Mouse (Mus musculus) layer of hippocampus, adult 2 months (tissue): ENCODE data around the gene Gm9821. TPM values are rescaled to one million over a fixed set of nuclear protein-coding genes. Genes with fewer than 3 reads are reported as not detected.

ENCODE experiments used
- DNase-seq, 2 experiments: peaks; one replicate each; pipeline ENCODE4 v3.0.0; 2022; ENCODE audit warnings: low spot score in 2 of 2
- H3K27ac ChIP-seq: fragments of 200-600 bp; 2 replicates; pipeline ENCODE4 v1.8.1; 2022
- H3K4me3 ChIP-seq: fragments of 200-600 bp; 2 replicates; pipeline ENCODE4 v1.8.1; 2022; ENCODE audit warnings: mild to moderate bottlenecking
- CTCF ChIP-seq: fragments of 200-600 bp; conservative IDR thresholded peaks from 2 replicates; pipeline ENCODE4 v1.8.1; 2022; ENCODE audit warnings: antibody characterized with exemption, mild to moderate bottlenecking, moderate library complexity
- total RNA-seq, 2 experiments: library from RNA; stranded (reverse); gene quantifications; 2 replicates each; pipeline ENCODE4 v1.2.3; 2021

The Gm9821 gene
- total RNA-seq, 2 experiments from 2014 or later, result not detected

DNA sequence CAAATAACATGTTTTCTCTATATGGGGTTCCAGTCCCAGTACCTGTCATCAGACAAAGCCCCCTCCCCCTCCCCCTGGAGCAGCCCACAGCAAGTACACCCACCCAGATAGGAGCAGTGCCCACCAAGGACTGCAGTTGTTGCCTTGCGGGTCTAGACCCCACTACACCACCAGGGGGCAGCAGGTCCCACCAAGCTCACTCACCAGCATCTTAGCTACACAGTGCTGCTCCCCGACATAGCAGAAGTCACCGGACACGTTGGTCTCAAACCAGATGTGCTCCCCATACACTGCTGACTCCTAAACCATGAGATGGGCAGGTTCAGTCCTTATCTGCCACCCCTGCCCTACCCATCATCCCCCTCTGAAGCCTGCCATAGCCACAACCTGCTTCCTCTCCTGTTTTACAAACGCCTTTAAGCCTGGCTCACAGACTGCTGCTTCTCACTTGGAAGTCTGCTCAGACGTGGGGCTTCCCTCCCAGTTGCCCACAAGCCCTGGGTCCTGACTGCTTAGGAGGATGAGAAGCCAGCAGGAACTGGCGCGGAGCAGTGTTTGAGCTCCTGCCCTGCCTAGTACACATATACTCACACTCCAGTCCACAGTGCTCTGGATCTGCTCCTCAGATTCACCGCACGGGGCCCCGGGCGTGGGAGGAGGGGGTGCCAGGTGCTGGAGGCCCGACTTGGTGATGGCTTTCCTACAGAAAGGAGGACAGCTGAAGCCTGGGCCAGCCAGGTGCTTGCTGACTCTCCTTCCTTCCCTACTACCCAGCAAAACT lies 1.1 kb upstream of the Gm9821 start:
- peak; percentile 80 to 87 for DNase-seq
- Histone ChIP-seq H3K4me3 (peak overlapping the region; percentile 12; the same call in 1 of the 2 replicates), H3K27ac (peak overlapping the region; percentile 93; the same call in 1 of the 2 replicates)
- TF ChIP-seq CTCF, result peak; percentile 90

- no peak for TF ChIP-seq CTCF
- H3K4me3 ChIP-seq, result no peak overlapping the region
- peak overlapping the region; percentile 93 for H3K27ac ChIP-seq
- DNase-seq, result no peak
Observed at GRCm38 (mm10) chr2:91946836-91947235, 1.3 kb downstream of the Gm9821 start.

DNA sequence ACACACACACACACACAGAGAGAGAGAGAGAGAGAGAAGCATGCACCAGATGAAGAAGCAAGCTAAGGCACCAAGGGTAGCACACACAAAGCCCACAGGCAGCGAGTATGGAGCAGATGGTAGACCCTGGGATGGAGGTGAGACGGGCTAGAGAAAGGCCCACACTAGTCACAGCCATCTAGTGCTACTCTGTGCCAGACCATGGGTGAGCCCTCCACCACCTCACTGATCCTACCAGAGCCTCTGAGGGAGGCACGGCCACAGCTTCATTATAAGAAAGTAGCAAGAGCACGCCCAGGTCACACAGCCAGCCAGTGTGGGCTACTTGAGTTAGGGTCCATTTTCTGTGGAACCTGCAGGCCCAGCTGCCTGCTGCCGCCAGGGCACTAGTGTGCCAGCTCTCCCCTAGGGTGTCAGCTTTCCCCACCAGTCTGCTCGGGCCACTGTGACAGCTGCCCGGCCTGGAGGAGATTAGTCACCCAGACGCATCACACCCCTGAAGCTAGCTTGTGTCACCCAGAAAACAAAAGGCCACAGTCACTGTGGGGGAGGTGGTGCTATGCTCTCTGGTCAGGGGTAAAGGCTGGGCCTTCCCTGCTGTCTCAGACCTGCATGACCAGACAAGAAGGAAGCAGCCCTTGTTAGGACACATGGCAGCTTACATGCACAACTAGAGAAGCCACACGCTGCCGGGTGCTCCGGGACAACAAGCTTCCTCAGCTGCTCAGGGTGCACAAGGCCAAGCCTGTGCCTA lies 2.1 kb downstream of the Gm9821 start:
- H3K27ac ChIP-seq, result peak overlapping the region; percentile 93
- DNase-seq, result no peak
- no peak for TF ChIP-seq CTCF
- H3K4me3 ChIP-seq, result peak overlapping the region; percentile 19

- no peak for TF ChIP-seq CTCF
- Histone ChIP-seq H3K27ac (peak overlapping the region; percentile 93), H3K4me3 (peak overlapping the region; percentile 19)
- DNase-seq, result no peak
Observed at GRCm38 (mm10) chr2:91948151-91948509, 2.6 kb downstream of the Gm9821 start.

GRCm38 (mm10) chr2:91948792-91949241 lies 3.3 kb downstream of the Gm9821 start:
- H3K27ac ChIP-seq, result peak overlapping the region; percentile 93
- no peak overlapping the region for H3K4me3 ChIP-seq
- no peak for TF ChIP-seq CTCF
- DNase-seq, result no peak

DNA sequence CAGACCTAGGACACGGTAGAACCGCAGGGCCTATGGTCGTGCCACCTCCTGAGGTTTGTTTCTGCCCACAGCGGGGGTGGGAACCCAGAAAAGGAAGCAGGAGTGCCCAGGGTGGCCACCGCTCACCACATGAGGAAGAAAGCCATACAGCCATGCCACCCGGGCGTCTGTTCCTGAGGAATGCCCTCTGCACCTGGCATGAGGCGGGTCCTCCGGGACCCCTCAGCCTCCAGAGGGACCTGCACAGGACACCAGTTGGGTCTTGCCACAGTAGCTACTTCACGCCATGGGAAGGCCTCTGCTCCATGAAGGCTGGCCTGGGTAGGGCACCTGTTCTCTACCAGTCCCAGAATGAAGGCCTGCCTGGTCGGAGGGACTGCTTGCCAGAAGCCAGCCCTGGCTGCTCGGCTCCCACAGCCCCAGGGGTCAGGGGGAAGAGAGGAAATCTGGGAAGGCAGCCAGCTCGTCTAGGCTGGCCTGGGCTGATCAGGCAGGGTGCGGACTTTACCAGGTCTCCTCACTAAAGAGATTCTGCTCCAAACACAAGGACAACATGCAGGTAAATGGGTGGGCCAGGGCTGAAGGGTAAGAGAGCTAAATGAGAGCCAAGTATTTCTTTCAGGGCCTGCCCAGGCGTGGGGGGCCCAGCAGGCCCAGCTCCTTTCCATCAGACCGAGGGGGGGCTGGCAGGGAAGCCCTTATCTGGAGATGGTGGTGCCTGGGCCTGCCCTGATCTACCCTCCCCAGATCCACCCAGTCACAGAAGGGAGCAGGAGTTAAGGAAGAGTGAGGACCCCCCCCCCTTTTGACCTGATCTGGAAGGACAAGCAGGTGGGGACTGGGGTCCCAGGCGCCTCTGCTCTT lies 4.1 kb downstream of the Gm9821 start:
- Histone ChIP-seq H3K4me3 (peak overlapping the region; percentile 37), H3K27ac (peak overlapping the region; percentile 93)
- no peak for DNase-seq
- no peak for TF ChIP-seq CTCF

GRCm38 (mm10) chr2:91950275-91951085 lies 5.0 kb downstream of the Gm9821 start:
- peak overlapping the region; percentile 37 for H3K4me3 ChIP-seq
- peak overlapping the region; percentile 93 for H3K27ac ChIP-seq
- TF ChIP-seq CTCF, result no peak
- peak in 1 of 2 experiments; percentile 51 for DNase-seq

- peak overlapping the region; percentile 89 for H3K27ac ChIP-seq
- DNase-seq, result no peak
Observed at GRCm38 (mm10) chr2:91953825-91954224, 8.3 kb downstream of the Gm9821 start.

DNA sequence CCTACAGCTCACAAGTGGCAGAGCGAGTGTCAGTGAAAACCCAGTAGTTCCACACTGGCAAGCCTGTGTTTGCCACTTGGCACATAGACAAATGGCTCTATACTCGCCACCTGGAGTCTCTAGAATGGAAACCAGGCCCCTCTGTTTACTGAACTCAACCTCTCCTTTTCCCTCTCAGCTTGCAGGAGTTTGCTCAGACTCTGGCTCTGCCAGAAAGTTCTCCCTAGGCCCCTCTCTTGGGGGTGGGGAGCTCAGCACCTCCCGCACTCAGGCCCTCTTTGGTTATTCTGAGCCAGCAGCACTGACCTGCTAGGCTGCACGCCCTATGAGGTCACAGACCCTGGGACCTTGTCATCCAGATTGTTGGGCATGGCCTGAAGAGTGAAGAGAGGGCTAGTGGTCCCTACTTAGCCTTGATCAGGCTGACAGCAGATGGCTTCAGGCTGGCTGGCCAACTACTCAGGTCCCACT lies 9.7 kb downstream of the Gm9821 start:
- H3K4me3 ChIP-seq, result no peak overlapping the region
- DNase-seq, result no peak
- H3K27ac ChIP-seq, result peak overlapping the region; percentile 89
- no peak for TF ChIP-seq CTCF

More at GRCm38 (mm10) chr2:91953825-91954224, 8.3 kb downstream of the Gm9821 start:
- 0 out of 2 replicates have a peak, but pooled peaks have one; percentile 18 for TF ChIP-seq CTCF
- H3K4me3 ChIP-seq, result no peak overlapping the region; the same call in 1 of the 2 replicates

- no peak for TF ChIP-seq CTCF
- Histone ChIP-seq H3K4me3 (no peak overlapping the region), H3K27ac (peak overlapping the region; percentile 89)
- DNase-seq, result no peak
Observed at GRCm38 (mm10) chr2:91955875-91956274, 10.4 kb downstream of the Gm9821 start.

- H3K4me3 ChIP-seq, result no peak overlapping the region; the same call in 1 of the 2 replicates
- no peak for TF ChIP-seq CTCF
- peak overlapping the region; percentile 89 for H3K27ac ChIP-seq
- peak; percentile 87 to 94 for DNase-seq
Observed at GRCm38 (mm10) chr2:91957096-91957495, 11.6 kb downstream of the Gm9821 start.
